Mouse (Mus musculus) heart, embryonic 13.5 days (tissue): ENCODE data around the gene Ptk6. TPM values are rescaled to one million over a fixed set of nuclear protein-coding genes. Genes with fewer than 3 reads are reported as not detected.
A peak's percentile ranks its signal among the peaks of the same experiment; 100 is the strongest.

Experiments
- ATAC-seq: fragments of 200-750 bp; cut with Nextera tagmentation; 2 replicates; pipeline ENCODE4 v1.8.0; 2017; ENCODE audit warnings: moderate TSS enrichment; ENCODE audit not compliant: insufficient number of reproducible peaks, low FRiP score, low TSS enrichment; ENCODE audit errors: extremely low read depth
- H3K27ac ChIP-seq: fragments of 300-500 bp; sonication (generic); replicated peaks from 2 replicates; pipeline ENCODE4 v1.5.1; 2015; ENCODE audit warnings: moderate library complexity, mild to moderate bottlenecking, inconsistent platforms
- H3K27me3 ChIP-seq: fragments of 300-500 bp; sonication (generic); replicated peaks from 2 replicates; pipeline ENCODE4 v1.6.1; 2015; ENCODE audit warnings: mild to moderate bottlenecking, inconsistent platforms
- H3K36me3 ChIP-seq: fragments of 300-500 bp; sonication (generic); 2 replicates; pipeline ENCODE4 v1.6.1; 2015; ENCODE audit warnings: mild to moderate bottlenecking, inconsistent platforms
- H3K4me1 ChIP-seq: fragments of 300-500 bp; sonication (generic); 2 replicates; pipeline ENCODE4 v1.6.1; 2015; ENCODE audit warnings: inconsistent platforms
- H3K4me2 ChIP-seq: fragments of 300-500 bp; sonication (generic); 2 replicates; pipeline ENCODE4 v1.6.1; 2015; ENCODE audit warnings: inconsistent platforms, mild to moderate bottlenecking, moderate library complexity
- H3K4me3 ChIP-seq: fragments of 300-500 bp; sonication (generic); 2 replicates; pipeline ENCODE4 v1.5.1; 2015; ENCODE audit warnings: moderate library complexity, mild to moderate bottlenecking, inconsistent platforms
- H3K9ac ChIP-seq: fragments of 300-500 bp; sonication (generic); 2 replicates; pipeline ENCODE4 v1.6.1; 2015; ENCODE audit warnings: inconsistent platforms, mild to moderate bottlenecking, moderate library complexity
- H3K9me3 ChIP-seq: fragments of 300-500 bp; sonication (generic); 2 replicates; pipeline ENCODE4 v1.6.1; 2016; ENCODE audit warnings: inconsistent platforms
- WGBS: fragments of 180-500 bp; shearing (Covaris S2); methylation state at CpG from one replicate; pipeline ENCODE4 v1.1.7; 2015; ENCODE audit warnings: mixed read lengths; 5-methylcytosine and 5-hydroxymethylcytosine counted together
- polyA plus RNA-seq: library from polyadenylated mRNA; unstranded; fragments of >200 nt; fragmentation: Nextera tagmentation; extraction: Ambion mirVana; gene quantifications from 2 replicates; pipeline ENCODE4 v1.2.1, GENCODE M21; 2015

The Ptk6 gene
- polyA plus RNA-seq: 0.05 TPM in 1 of 2 replicates, not detected in the other

- no peaks in the 10 kb centered on the region for H3K9me3 ChIP-seq
- no peak for ATAC-seq
- H3K4me1 ChIP-seq: no peaks in the 10 kb centered on the region
- 78% methylated on average over 3 of the region's 3 CpGs for WGBS
- no peaks in the 10 kb centered on the region for H3K36me3 ChIP-seq
- no peak within 1 kb of the TSS for H3K4me3 ChIP-seq
- no peak within 1 kb of the TSS for H3K9ac ChIP-seq
- H3K4me2 ChIP-seq: no peak within 1 kb of the TSS
- H3K27ac ChIP-seq: no peak within 1 kb of the TSS
- H3K27me3 ChIP-seq: peaks cover 53% of the 10 kb centered on the region
Observed at GRCm38 (mm10) chr2:181202422-181202821, at the start of gene Ptk6. Gene Ptk6, minus strand, starts transcription at chr2:181202789.

GRCm38 (mm10) chr2:181251841-181252240 is 49.3 kb upstream of the Ptk6 start:
- Histone ChIP-seq H3K4me1 (no peaks in the 10 kb centered on the region), H3K4me2 (no peak overlapping the region), H3K9ac (no peak overlapping the region), H3K4me3 (no peak overlapping the region), H3K36me3 (peaks cover 62% of the 10 kb centered on the region), H3K9me3 (no peaks in the 10 kb centered on the region), H3K27ac (no peak overlapping the region), H3K27me3 (no peaks in the 10 kb centered on the region)
- no peak for ATAC-seq
- WGBS: 71% methylated on average over 1 of the region's 1 CpGs

- H3K27me3 ChIP-seq: no peaks in the 10 kb centered on the region
- peaks cover 38% of the 10 kb centered on the region for H3K36me3 ChIP-seq
- ATAC-seq: no peak
- H3K27ac ChIP-seq: no peak overlapping the region
- no peak overlapping the region for H3K4me3 ChIP-seq
- H3K4me1 ChIP-seq: no peaks in the 10 kb centered on the region
- no peak overlapping the region for H3K9ac ChIP-seq
- H3K4me2 ChIP-seq: no peak overlapping the region
- 80% methylated on average over 10 of the region's 10 CpGs for WGBS
- no peaks in the 10 kb centered on the region for H3K9me3 ChIP-seq
Observed at GRCm38 (mm10) chr2:181249217-181249616, 46.6 kb upstream of the Ptk6 start.

- no peaks in the 10 kb centered on the region for H3K36me3 ChIP-seq
- H3K27me3 ChIP-seq: no peaks in the 10 kb centered on the region
- H3K27ac ChIP-seq: no peak overlapping the region
- no peak overlapping the region for H3K9ac ChIP-seq
- WGBS: 46% methylated on average over 2 of the region's 2 CpGs
- H3K4me1 ChIP-seq: peaks cover 16% of the 10 kb centered on the region
- no peak overlapping the region for H3K4me2 ChIP-seq
- H3K9me3 ChIP-seq: no peaks in the 10 kb centered on the region
- H3K4me3 ChIP-seq: no peak overlapping the region
- ATAC-seq: no peak
Observed at GRCm38 (mm10) chr2:181245031-181245430, 42.4 kb upstream of the Ptk6 start.

GRCm38 (mm10) chr2:181243706-181244394 is 41.3 kb upstream of the Ptk6 start:
- Histone ChIP-seq H3K27me3 (no peaks in the 10 kb centered on the region), H3K4me2 (no peak overlapping the region), H3K9me3 (no peaks in the 10 kb centered on the region), H3K36me3 (0 out of 2 replicates have a peak, but pooled peaks cover 6% of the 10 kb centered on the region), H3K4me3 (no peak overlapping the region), H3K27ac (no peak overlapping the region), H3K9ac (no peak overlapping the region), H3K4me1 (peaks cover 16% of the 10 kb centered on the region)
- WGBS: 26% methylated on average over 11 of the region's 11 CpGs
- no peak for ATAC-seq

- Histone ChIP-seq H3K4me1 (peaks cover 16% of the 10 kb centered on the region), H3K36me3 (0 out of 2 replicates have a peak, but pooled peaks cover 13% of the 10 kb centered on the region), H3K4me2 (peak overlapping the region; percentile 69), H3K4me3 (peak overlapping the region; percentile 57), H3K9me3 (no peaks in the 10 kb centered on the region), H3K27ac (no peak overlapping the region), H3K27me3 (no peaks in the 10 kb centered on the region), H3K9ac (peak overlapping the region; percentile 74)
- no peak for ATAC-seq
- WGBS: 73% methylated on average over 3 of the region's 3 CpGs
Observed at GRCm38 (mm10) chr2:181242314-181242665, 39.7 kb upstream of the Ptk6 start.

GRCm38 (mm10) chr2:181241602-181242313 is 39.2 kb upstream of the Ptk6 start, which contains the start of gene Helz2:
Gene Helz2, minus strand, starts transcription at chr2:181242027.
- Histone ChIP-seq H3K27me3 (no peaks in the 10 kb centered on the region), H3K4me2 (peak within 1 kb of the TSS; percentile 69), H3K9me3 (no peaks in the 10 kb centered on the region), H3K4me1 (peaks cover 16% of the 10 kb centered on the region), H3K36me3 (0 out of 2 replicates have a peak, but pooled peaks cover 16% of the 10 kb centered on the region), H3K4me3 (peak within 1 kb of the TSS; percentile 57), H3K9ac (peak within 1 kb of the TSS; percentile 74), H3K27ac (no peak within 1 kb of the TSS)
- 8% methylated on average over 16 of the region's 16 CpGs for WGBS
- peak; percentile 49; the same call in 1 of the 2 replicates for ATAC-seq

- Histone ChIP-seq H3K4me2 (peak overlapping the region; percentile 69), H3K36me3 (peaks cover 21% of the 10 kb centered on the region; the same call in 1 of the 2 replicates), H3K27ac (no peak overlapping the region), H3K4me3 (peak overlapping the region; percentile 57), H3K9ac (peak overlapping the region; percentile 74; the same call in 1 of the 2 replicates), H3K27me3 (no peaks in the 10 kb centered on the region), H3K4me1 (peaks cover 16% of the 10 kb centered on the region), H3K9me3 (no peaks in the 10 kb centered on the region)
- WGBS: 83% methylated on average over 13 of the region's 13 CpGs
- no peak for ATAC-seq
Observed at GRCm38 (mm10) chr2:181240806-181241440, 38.3 kb upstream of the Ptk6 start.

- peaks cover 16% of the 10 kb centered on the region for H3K4me1 ChIP-seq
- H3K27ac ChIP-seq: no peak overlapping the region
- WGBS: 86% methylated on average over 9 of the region's 9 CpGs
- H3K9me3 ChIP-seq: no peaks in the 10 kb centered on the region
- no peak overlapping the region for H3K9ac ChIP-seq
- peaks cover 27% of the 10 kb centered on the region; the same call in 1 of the 2 replicates for H3K36me3 ChIP-seq
- ATAC-seq: no peak
- no peak overlapping the region for H3K4me2 ChIP-seq
- H3K4me3 ChIP-seq: no peak overlapping the region
- H3K27me3 ChIP-seq: no peaks in the 10 kb centered on the region
Observed at GRCm38 (mm10) chr2:181239261-181239660, 36.7 kb upstream of the Ptk6 start.

- 52% methylated on average over 2 of the region's 2 CpGs for WGBS
- Histone ChIP-seq H3K27me3 (no peaks in the 10 kb centered on the region), H3K9me3 (no peaks in the 10 kb centered on the region), H3K4me1 (peaks cover 16% of the 10 kb centered on the region), H3K36me3 (peaks cover 27% of the 10 kb centered on the region), H3K4me2 (no peak overlapping the region), H3K9ac (no peak overlapping the region), H3K27ac (no peak overlapping the region), H3K4me3 (no peak overlapping the region)
- no peak for ATAC-seq
Observed at GRCm38 (mm10) chr2:181238861-181239260, 36.3 kb upstream of the Ptk6 start.

- Histone ChIP-seq H3K4me2 (no peak overlapping the region), H3K4me3 (no peak overlapping the region), H3K27me3 (no peaks in the 10 kb centered on the region), H3K27ac (no peak overlapping the region), H3K4me1 (peaks cover 16% of the 10 kb centered on the region), H3K36me3 (peaks cover 31% of the 10 kb centered on the region), H3K9ac (no peak overlapping the region), H3K9me3 (no peaks in the 10 kb centered on the region)
- no peak for ATAC-seq
- 75% methylated on average over 10 of the region's 10 CpGs for WGBS
Observed at GRCm38 (mm10) chr2:181238091-181238610, 35.6 kb upstream of the Ptk6 start.
